Comparison of ENCODE assay signal across 38 mouse cellular contexts in the genomic region with DNA sequence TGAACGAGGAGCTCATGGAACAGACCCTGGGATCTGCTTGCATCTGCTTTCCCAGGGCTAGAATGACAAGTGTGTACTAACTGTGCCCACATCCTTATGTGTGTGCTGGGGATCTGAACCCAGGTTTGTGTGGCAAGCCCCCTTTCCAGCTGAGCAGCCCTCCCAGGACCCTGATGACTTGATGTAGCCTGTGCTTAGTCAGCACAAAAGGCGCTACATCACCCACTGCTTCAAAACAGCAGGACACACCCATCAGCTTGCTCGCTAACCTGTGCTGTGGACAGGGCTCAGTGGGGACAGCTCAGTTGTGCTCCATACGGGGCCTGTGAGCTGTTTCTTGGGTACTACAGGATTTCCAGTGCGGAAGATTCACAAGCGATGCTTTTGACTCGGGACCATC. TPM values are rescaled to one million over a fixed set of nuclear protein-coding genes. Genes with fewer than 3 reads are reported as not detected.
"Had no signal": no experiment of that assay in that cellular context is flagged by ENCODE, and none has a peak within 500 bp of the region (broad histone marks: within the 10 kb centered on the region; RNA-seq: fewer than 3 reads in every experiment).

No protein-coding gene starts in this region.

- H3K4me3 ChIP-seq: heart, embryonic 12.5 days; heart, embryonic 13.5 days; heart, embryonic 15.5 days; hindbrain, embryonic 12.5 days; hindbrain, embryonic 13.5 days; hindbrain, embryonic 15.5 days; intestine, embryonic 15.5 days; kidney, embryonic 15.5 days; layer of hippocampus, adult 2 months; left cerebral cortex, adult 2 months had no signal

- DNase-seq: heart, postnatal 10 days; heart, postnatal 14 days; heart, postnatal 36 days; heart, postnatal 4 days; kidney, adult 11 months; kidney, adult 18-20 months; kidney, adult 2 months; kidney, adult 8-10 months; kidney, adult 9 months; kidney, postnatal 10 days; kidney, postnatal 14 days; kidney, postnatal 25 days; kidney, postnatal 36 days; kidney, postnatal 4 days; layer of hippocampus, adult 9-11 months; layer of hippocampus, postnatal 36 days had no signal

- H3K27me3 ChIP-seq: heart, embryonic 15.5 days; hindbrain, embryonic 12.5 days; hindbrain, embryonic 13.5 days; hindbrain, embryonic 15.5 days; intestine, embryonic 15.5 days had no signal

- H3K4me2 ChIP-seq: heart, embryonic 12.5 days; heart, embryonic 13.5 days; heart, embryonic 15.5 days; hindbrain, embryonic 12.5 days; hindbrain, embryonic 13.5 days; hindbrain, embryonic 14.5 days; hindbrain, embryonic 15.5 days; intestine, embryonic 15.5 days; kidney, embryonic 15.5 days had no signal

- H3K9ac ChIP-seq: heart, embryonic 12.5 days; heart, embryonic 13.5 days; heart, embryonic 15.5 days; hindbrain, embryonic 12.5 days; hindbrain, embryonic 13.5 days; hindbrain, embryonic 14.5 days; hindbrain, embryonic 15.5 days; intestine, embryonic 15.5 days; kidney, embryonic 15.5 days had no signal

- H3K36me3 ChIP-seq: heart, embryonic 12.5 days; heart, embryonic 13.5 days; heart, embryonic 15.5 days; hindbrain, embryonic 12.5 days; hindbrain, embryonic 13.5 days; hindbrain, embryonic 15.5 days; intestine, embryonic 15.5 days; kidney, embryonic 15.5 days had no signal

- H3K9me3 ChIP-seq: heart, embryonic 12.5 days; heart, embryonic 13.5 days; heart, embryonic 15.5 days; hindbrain, embryonic 12.5 days; hindbrain, embryonic 13.5 days; hindbrain, embryonic 15.5 days; intestine, embryonic 15.5 days; kidney, embryonic 15.5 days had no signal

- H3K4me1 ChIP-seq: heart, embryonic 12.5 days; heart, embryonic 13.5 days; hindbrain, embryonic 15.5 days; intestine, embryonic 15.5 days; kidney, embryonic 15.5 days had no signal

- ATAC-seq: hindbrain, embryonic 16.5 days; hindbrain, postnatal 0 days; inflammation-experienced regulatory T-cells, adult 6 months; intestine, embryonic 15.5 days; intestine, embryonic 16.5 days; intestine, postnatal 0 days had no signal

- H3K27ac ChIP-seq: heart, embryonic 13.5 days; heart, embryonic 15.5 days; hindbrain, embryonic 12.5 days; hindbrain, embryonic 13.5 days; hindbrain, embryonic 14.5 days; hindbrain, embryonic 15.5 days; hindbrain, postnatal 0 days; intestine, embryonic 15.5 days; kidney, embryonic 15.5 days; kidney, postnatal 0 days; layer of hippocampus, adult 2 months; left cerebral cortex, adult 2 months had no signal

RNA-seq across cellular contexts. Expression of gene Cwh43, which starts 28.9 kb away (rescaled TPM):
- total RNA-seq: heart, postnatal 10 days; heart, postnatal 14 days; heart, postnatal 25 days; heart, postnatal 36 days; heart, postnatal 4 days; hematopoietic stem cell, adult 5-6 weeks had no signal
- polyA plus RNA-seq: heart, embryonic 12.5 days; heart, embryonic 13.5 days; heart, embryonic 14.5 days; heart, embryonic 15.5 days; heart, embryonic 16.5 days; hindbrain, embryonic 11.5 days; hindbrain, embryonic 12.5 days; inflammation-experienced regulatory T-cells, adult 6 months had no signal
